Mouse (Mus musculus): ENCODE data around the gene Myo15b.

DNA sequence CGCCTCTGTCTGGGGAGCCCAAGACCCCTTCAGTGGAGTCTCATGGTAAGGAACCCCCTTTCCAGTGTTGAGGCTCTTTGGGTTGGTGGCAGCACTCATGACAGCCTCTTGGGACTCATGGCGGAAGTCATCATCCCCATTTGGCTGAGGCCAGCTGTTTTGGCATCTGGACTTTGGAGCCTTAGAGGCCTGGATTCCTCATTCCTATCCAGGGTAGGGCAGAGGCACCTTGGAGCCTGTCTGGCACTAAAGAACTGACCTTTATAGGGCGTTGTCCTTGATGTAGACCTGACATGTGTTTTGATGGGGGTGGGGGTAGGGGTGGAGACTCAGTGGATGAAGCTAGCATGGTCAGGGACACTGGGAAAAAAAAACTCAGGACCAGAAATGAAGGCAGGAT, 26.2 kb downstream of the Myo15b start:
- TF ChIP-seq MYOD1 (IDR thresholded peaks at IDR 0.05; ENCODE audit: control insufficient read depth, insufficient read length, low read depth) (no peak), CEBPB (IDR thresholded peaks at IDR 0.05; ENCODE audit: low read depth) (no peak), CTCF (IDR thresholded peaks at IDR 0.05; ENCODE audit: control insufficient read depth, insufficient read depth, insufficient read length) (no peak), MAX (IDR thresholded peaks at IDR 0.05) (no peak), FOSL1 (IDR thresholded peaks at IDR 0.05; ENCODE audit: insufficient read depth, low read length, poor library complexity, severe bottlenecking) (no peak)

Measured in C2C12 (cell line).